Mouse (Mus musculus): ENCODE data around the gene Sh3tc1. TPM values are rescaled to one million over a fixed set of nuclear protein-coding genes. Genes with fewer than 3 reads are reported as not detected.
A peak's percentile ranks its signal among the peaks of the same experiment; 100 is the strongest.

The Sh3tc1 gene
- polyA plus RNA-seq, 1 experiment from 2014 or later = 3.8 TPM

GRCm38 (mm10) chr5:35717455-35717854 lies 22.3 kb downstream of the Sh3tc1 start:
- no peak overlapping the region for H3K27ac ChIP-seq
- H3K36me3 ChIP-seq = no peaks in the 10 kb centered on the region
- no peak for ATAC-seq
- 60% methylated on average over 5 of the region's 5 CpGs for WGBS (ENCODE audit: insufficient replicate concordance)
- H3K4me3 ChIP-seq = no peak overlapping the region
- H3K4me2 ChIP-seq = no peak overlapping the region
- no peak overlapping the region for H3K9ac ChIP-seq
- H3K4me1 ChIP-seq = peaks cover under 1% of the 10 kb centered on the region
- H3K9me3 ChIP-seq (replicated peaks) = no peaks in the 10 kb centered on the region
- no peaks in the 10 kb centered on the region for H3K27me3 ChIP-seq (replicated peaks)

DNA sequence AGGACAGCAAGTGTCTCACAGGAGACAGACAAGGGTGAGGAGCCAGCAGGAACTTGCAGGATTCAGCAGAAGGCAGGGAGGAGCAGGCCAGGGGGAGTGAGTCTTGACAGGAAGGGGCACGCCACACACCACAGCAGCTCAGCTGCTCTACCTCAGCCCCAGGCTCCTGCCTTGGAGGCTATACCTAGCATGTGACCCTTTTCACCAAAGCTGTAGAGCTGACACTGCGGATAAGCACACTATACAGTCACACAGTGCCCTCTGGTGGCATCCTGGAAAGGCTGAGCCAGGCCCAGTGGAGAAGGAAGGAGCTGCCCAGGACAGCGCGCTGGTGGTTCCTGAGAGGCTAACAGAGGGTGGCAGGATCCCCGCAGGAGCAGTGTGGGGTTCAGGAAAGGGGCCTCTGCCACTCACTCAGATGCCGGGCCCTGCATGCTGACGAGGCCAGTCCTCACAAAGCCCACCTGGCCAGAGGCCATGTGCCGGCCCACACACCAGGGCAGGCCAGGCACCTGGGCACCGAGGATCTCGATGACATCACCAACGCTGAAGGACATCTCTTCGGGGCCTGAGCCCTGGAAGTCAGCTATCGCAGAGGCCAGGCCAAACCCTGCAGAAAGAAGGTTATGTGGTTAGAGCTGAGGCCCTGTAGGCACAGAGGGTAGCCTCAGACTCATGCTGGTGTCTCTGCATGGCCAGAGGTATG lies 26.0 kb downstream of the Sh3tc1 start:
- 52% methylated on average over 13 of the region's 13 CpGs for WGBS (ENCODE audit: insufficient replicate concordance)
- Histone ChIP-seq H3K9ac (no peak overlapping the region), H3K9me3 (replicated peaks) (no peaks in the 10 kb centered on the region), H3K27ac (no peak overlapping the region), H3K27me3 (replicated peaks) (no peaks in the 10 kb centered on the region), H3K4me2 (no peak overlapping the region), H3K4me1 (no peaks in the 10 kb centered on the region), H3K4me3 (no peak overlapping the region), H3K36me3 (no peaks in the 10 kb centered on the region)
- ATAC-seq = peak; percentile 53; the same call in 1 of the 2 replicates

GRCm38 (mm10) chr5:35712517-35712916 lies 27.3 kb downstream of the Sh3tc1 start:
- 62% methylated on average over 5 of the region's 5 CpGs for WGBS (ENCODE audit: insufficient replicate concordance)
- H3K36me3 ChIP-seq = no peaks in the 10 kb centered on the region
- H3K9ac ChIP-seq = no peak overlapping the region
- H3K4me3 ChIP-seq = no peak overlapping the region
- no peaks in the 10 kb centered on the region for H3K9me3 ChIP-seq (replicated peaks)
- H3K27ac ChIP-seq = no peak overlapping the region
- H3K4me2 ChIP-seq = no peak overlapping the region
- no peaks in the 10 kb centered on the region for H3K27me3 ChIP-seq (replicated peaks)
- no peak for ATAC-seq
- no peaks in the 10 kb centered on the region for H3K4me1 ChIP-seq

- H3K9me3 ChIP-seq (replicated peaks) = no peaks in the 10 kb centered on the region
- 60% methylated on average over 3 of the region's 3 CpGs for WGBS (ENCODE audit: insufficient replicate concordance)
- no peak overlapping the region for H3K4me2 ChIP-seq
- H3K36me3 ChIP-seq = no peaks in the 10 kb centered on the region
- H3K27ac ChIP-seq = no peak overlapping the region
- no peak overlapping the region for H3K4me3 ChIP-seq
- no peaks in the 10 kb centered on the region for H3K27me3 ChIP-seq (replicated peaks)
- ATAC-seq = no peak
- H3K9ac ChIP-seq = no peak overlapping the region
- no peaks in the 10 kb centered on the region for H3K4me1 ChIP-seq
Observed at GRCm38 (mm10) chr5:35710931-35711330, 28.9 kb downstream of the Sh3tc1 start.

DNA sequence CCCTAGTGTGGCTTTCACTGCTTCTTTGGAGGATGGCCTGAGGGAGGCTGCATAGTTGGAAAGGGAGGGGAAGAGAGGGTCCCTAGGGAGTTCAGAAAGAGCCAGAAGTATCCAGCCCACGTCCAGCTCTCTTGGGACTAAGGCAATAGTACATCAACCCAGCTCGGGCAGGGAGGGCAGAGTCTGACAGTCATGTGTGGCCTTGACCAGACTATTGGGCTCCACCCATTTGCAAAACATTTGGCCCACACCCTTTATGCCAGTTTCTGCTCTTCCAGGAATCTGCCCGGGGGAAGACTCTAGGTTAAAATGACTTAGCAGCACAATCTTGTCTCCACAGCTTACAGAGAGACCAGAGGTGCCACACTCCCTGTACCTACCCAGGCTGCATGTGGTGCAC lies 29.3 kb downstream of the Sh3tc1 start:
- no peak overlapping the region for H3K27ac ChIP-seq
- no peak overlapping the region for H3K4me3 ChIP-seq
- ATAC-seq = no peak
- no peaks in the 10 kb centered on the region for H3K4me1 ChIP-seq
- no peak overlapping the region for H3K9ac ChIP-seq
- 50% methylated on average over 3 of the region's 3 CpGs for WGBS (ENCODE audit: insufficient replicate concordance)
- H3K27me3 ChIP-seq (replicated peaks) = no peaks in the 10 kb centered on the region
- no peaks in the 10 kb centered on the region for H3K9me3 ChIP-seq (replicated peaks)
- H3K36me3 ChIP-seq = no peaks in the 10 kb centered on the region
- H3K4me2 ChIP-seq = no peak overlapping the region

- no peaks in the 10 kb centered on the region for H3K36me3 ChIP-seq
- WGBS (ENCODE audit: insufficient replicate concordance) = 71% methylated on average over 3 of the region's 3 CpGs
- H3K9me3 ChIP-seq (replicated peaks) = no peaks in the 10 kb centered on the region
- H3K4me1 ChIP-seq = no peaks in the 10 kb centered on the region
- H3K27me3 ChIP-seq (replicated peaks) = no peaks in the 10 kb centered on the region
- no peak for ATAC-seq
- no peak overlapping the region for H3K4me3 ChIP-seq
- H3K9ac ChIP-seq = no peak overlapping the region
- no peak overlapping the region for H3K27ac ChIP-seq
- H3K4me2 ChIP-seq = no peak overlapping the region
Observed at GRCm38 (mm10) chr5:35705411-35705810, 34.4 kb downstream of the Sh3tc1 start.

DNA sequence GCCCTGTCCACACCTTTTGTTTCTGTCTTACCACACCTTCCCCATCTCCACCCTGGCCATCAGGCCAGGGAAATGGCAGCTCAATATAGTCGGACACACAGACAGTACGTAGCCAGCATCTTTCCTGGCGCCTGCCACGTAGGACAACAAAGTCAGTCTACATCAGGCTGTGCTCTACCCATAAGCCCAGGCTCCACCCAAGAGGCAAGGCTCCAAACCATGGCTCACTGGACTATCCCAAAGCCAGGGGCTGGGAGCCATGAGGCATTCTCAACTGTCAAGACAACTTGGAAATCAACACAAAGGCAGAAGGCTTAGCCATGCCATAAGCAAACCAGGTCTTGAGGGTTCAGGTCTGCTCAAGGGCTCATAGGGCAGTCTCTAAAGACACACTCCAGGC lies 36.0 kb downstream of the Sh3tc1 start:
- Histone ChIP-seq H3K4me3 (no peak overlapping the region), H3K9ac (no peak overlapping the region), H3K4me1 (no peaks in the 10 kb centered on the region), H3K9me3 (replicated peaks) (no peaks in the 10 kb centered on the region), H3K36me3 (peaks cover 2% of the 10 kb centered on the region; the same call in 1 of the 2 replicates), H3K27ac (no peak overlapping the region), H3K4me2 (no peak overlapping the region), H3K27me3 (replicated peaks) (no peaks in the 10 kb centered on the region)
- no peak for ATAC-seq
- 77% methylated on average over 4 of the region's 4 CpGs for WGBS (ENCODE audit: insufficient replicate concordance)

DNA sequence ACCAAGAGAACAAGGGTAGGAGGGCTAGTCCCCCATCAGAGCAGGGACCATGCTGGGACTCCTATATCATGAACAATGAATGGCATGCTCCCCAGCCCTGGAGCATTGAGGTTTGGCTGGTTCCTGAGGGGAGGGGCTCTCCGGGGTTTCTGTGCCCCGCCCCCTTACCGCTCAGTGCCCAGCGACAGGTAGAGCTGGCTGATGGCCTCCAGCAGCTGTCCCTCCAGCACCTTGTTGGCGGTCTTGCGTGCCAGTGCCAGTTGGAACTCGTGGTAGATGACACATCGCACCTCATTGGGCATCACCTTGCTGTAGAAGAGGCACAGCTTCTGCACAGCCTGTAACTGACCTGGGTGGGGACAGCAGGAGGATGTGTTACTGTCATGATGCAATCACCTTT lies 36.6 kb downstream of the Sh3tc1 start:
- H3K27ac ChIP-seq = no peak overlapping the region
- ATAC-seq = no peak
- H3K9ac ChIP-seq = no peak overlapping the region
- H3K9me3 ChIP-seq (replicated peaks) = no peaks in the 10 kb centered on the region
- H3K4me3 ChIP-seq = no peak overlapping the region
- peaks cover 2% of the 10 kb centered on the region; the same call in 1 of the 2 replicates for H3K36me3 ChIP-seq
- WGBS (ENCODE audit: insufficient replicate concordance) = 73% methylated on average over 8 of the region's 8 CpGs
- H3K27me3 ChIP-seq (replicated peaks) = no peaks in the 10 kb centered on the region
- no peak overlapping the region for H3K4me2 ChIP-seq
- no peaks in the 10 kb centered on the region for H3K4me1 ChIP-seq

DNA sequence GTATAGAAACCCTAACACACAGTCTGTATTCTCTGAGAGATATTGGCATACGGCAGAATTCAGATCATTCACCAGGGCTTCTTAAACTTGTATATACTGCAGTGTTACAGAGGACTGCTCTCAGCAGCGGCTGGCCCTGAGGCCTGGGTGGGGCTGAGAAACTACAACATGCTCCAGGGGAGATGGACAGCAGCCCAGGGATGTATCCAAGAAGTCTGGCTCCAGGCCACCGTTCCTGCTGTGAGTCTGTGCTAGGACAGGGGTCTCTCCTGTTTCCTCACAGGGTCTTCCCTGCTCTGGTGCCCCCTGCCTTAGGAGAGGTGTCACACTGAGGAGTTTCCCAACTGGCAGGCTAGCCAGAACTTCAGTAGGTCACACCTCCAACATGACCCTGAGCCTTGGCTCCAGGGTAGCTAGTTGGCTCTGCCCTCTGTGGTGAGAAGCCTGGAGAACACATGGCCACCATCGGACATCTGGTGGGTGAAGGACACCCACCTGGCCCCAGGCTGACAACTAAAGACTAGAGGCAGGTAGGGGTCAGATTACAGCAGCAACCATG lies 37.1 kb downstream of the Sh3tc1 start:
- Histone ChIP-seq H3K27me3 (replicated peaks) (no peaks in the 10 kb centered on the region), H3K4me1 (no peaks in the 10 kb centered on the region), H3K27ac (no peak overlapping the region), H3K4me2 (no peak overlapping the region), H3K9ac (no peak overlapping the region), H3K4me3 (no peak overlapping the region), H3K9me3 (replicated peaks) (no peaks in the 10 kb centered on the region), H3K36me3 (peaks cover 2% of the 10 kb centered on the region; the same call in 1 of the 2 replicates)
- no peak for ATAC-seq
- WGBS (ENCODE audit: insufficient replicate concordance) = 67% methylated on average over 4 of the region's 4 CpGs

DNA sequence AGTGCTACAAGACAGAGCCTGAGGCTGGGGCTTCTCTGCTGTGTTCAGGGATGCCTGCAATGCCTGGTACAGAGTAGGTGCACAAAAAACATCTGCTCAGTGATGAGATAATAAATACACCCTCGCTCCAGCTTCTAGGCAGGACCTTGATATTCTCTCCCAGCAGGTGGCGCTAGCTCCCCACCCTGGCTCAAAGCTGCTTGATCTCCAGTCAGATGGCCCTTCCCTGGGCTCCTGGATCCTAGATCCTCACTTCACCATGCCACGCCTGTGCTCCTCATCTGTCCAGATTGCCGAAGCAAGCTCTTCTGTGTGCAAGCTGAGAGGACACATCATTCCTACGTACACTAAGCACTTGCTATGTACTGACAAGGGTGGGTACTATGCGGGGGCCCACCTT lies 38.7 kb downstream of the Sh3tc1 start:
- H3K4me3 ChIP-seq = no peak overlapping the region
- 37% methylated on average over 6 of the region's 6 CpGs for WGBS (ENCODE audit: insufficient replicate concordance)
- no peak overlapping the region for H3K4me2 ChIP-seq
- no peak overlapping the region for H3K27ac ChIP-seq
- no peaks in the 10 kb centered on the region for H3K9me3 ChIP-seq (replicated peaks)
- no peaks in the 10 kb centered on the region for H3K4me1 ChIP-seq
- no peaks in the 10 kb centered on the region for H3K27me3 ChIP-seq (replicated peaks)
- no peak for ATAC-seq
- no peak overlapping the region for H3K9ac ChIP-seq
- H3K36me3 ChIP-seq = peaks cover 2% of the 10 kb centered on the region; the same call in 1 of the 2 replicates

DNA sequence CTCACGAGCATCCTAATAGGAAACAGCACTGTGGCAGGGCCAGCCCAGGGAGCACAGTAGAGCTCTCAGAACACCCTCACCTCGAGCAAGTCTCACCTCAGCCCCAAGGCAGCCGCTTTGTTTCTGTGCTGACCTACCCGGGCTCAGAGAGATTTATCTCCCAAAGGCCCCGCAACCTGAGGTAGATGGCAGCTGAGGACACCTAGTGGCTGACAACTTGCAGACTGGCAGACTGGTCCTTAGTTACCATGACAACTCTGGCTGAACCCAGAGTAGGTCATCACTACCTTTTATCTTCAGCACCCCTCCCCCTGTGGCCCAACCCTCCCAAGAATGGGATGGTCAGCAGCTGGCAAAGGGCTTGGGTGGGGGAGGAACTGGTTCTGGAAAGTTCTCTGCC lies 44.0 kb downstream of the Sh3tc1 start:
- Histone ChIP-seq H3K4me2 (no peak overlapping the region), H3K27me3 (replicated peaks) (no peaks in the 10 kb centered on the region), H3K36me3 (peaks cover 2% of the 10 kb centered on the region; the same call in 1 of the 2 replicates), H3K4me1 (no peaks in the 10 kb centered on the region), H3K27ac (no peak overlapping the region), H3K9me3 (replicated peaks) (no peaks in the 10 kb centered on the region), H3K4me3 (no peak overlapping the region), H3K9ac (no peak overlapping the region)
- no peak for ATAC-seq
- WGBS (ENCODE audit: insufficient replicate concordance) = 28% methylated on average over 5 of the region's 5 CpGs

- no peak overlapping the region for H3K4me3 ChIP-seq
- WGBS (ENCODE audit: insufficient replicate concordance) = 32% methylated on average over 4 of the region's 4 CpGs
- no peak overlapping the region for H3K9ac ChIP-seq
- H3K4me2 ChIP-seq = no peak overlapping the region
- H3K27ac ChIP-seq = no peak overlapping the region
- no peaks in the 10 kb centered on the region for H3K4me1 ChIP-seq
- no peaks in the 10 kb centered on the region for H3K27me3 ChIP-seq (replicated peaks)
- ATAC-seq = no peak
- no peaks in the 10 kb centered on the region for H3K36me3 ChIP-seq
- no peaks in the 10 kb centered on the region for H3K9me3 ChIP-seq (replicated peaks)
Observed at GRCm38 (mm10) chr5:35693638-35694037, 46.1 kb downstream of the Sh3tc1 start.
